Mouse (Mus musculus) lung, postnatal 0 days (tissue): Measurements from ENCODE around the gene Dclk1. TPM values are rescaled to one million over a fixed set of nuclear protein-coding genes. Genes with fewer than 3 reads are reported as not detected.

Experiments
- ATAC-seq: fragments of 200-750 bp; cut with Nextera tagmentation; 2 replicates; pipeline ENCODE4 v1.8.0; 2017; ENCODE audit warnings: moderate library complexity
- DNase-seq: peaks from one replicate; pipeline ENCODE4 v3.0.0-alpha.2; 2016; ENCODE audit warnings: low spot score
- H3K27ac ChIP-seq: fragments of 300-500 bp; sonication (generic); 2 replicates; pipeline ENCODE4 v1.5.1; 2014; ENCODE audit warnings: antibody characterized with exemption, mild to moderate bottlenecking, low read length, mixed read lengths
- H3K27me3 ChIP-seq: fragments of 300-500 bp; sonication (generic); replicated peaks from 2 replicates; pipeline ENCODE4 v1.6.1; 2014; ENCODE audit warnings: low read length, mixed read lengths; ENCODE audit not compliant: insufficient read depth
- H3K36me3 ChIP-seq: fragments of 300-500 bp; sonication (generic); 2 replicates; pipeline ENCODE4 v1.6.1; 2014; ENCODE audit warnings: low read length, mixed read lengths; ENCODE audit not compliant: insufficient read depth
- H3K4me1 ChIP-seq: fragments of 300-500 bp; sonication (generic); 2 replicates; pipeline ENCODE4 v1.6.1; 2014; ENCODE audit warnings: antibody characterized with exemption, low read depth, low read length, mixed read lengths; ENCODE audit not compliant: insufficient read depth
- H3K4me2 ChIP-seq: fragments of 300-500 bp; sonication (generic); replicated peaks from 2 replicates; pipeline ENCODE4 v1.6.1; 2014; ENCODE audit warnings: low read depth, mild to moderate bottlenecking, low read length, moderate library complexity, mixed read lengths
- H3K4me3 ChIP-seq: fragments of 300-500 bp; sonication (generic); 2 replicates; pipeline ENCODE4 v1.5.1; 2014; ENCODE audit warnings: low read depth, low read length
- H3K9ac ChIP-seq: fragments of 300-500 bp; sonication (generic); replicated peaks from 2 replicates; pipeline ENCODE4 v1.6.1; 2014; ENCODE audit warnings: low read depth, mild to moderate bottlenecking
- H3K9me3 ChIP-seq: fragments of 300-500 bp; sonication (generic); 2 replicates; pipeline ENCODE4 v1.6.1; 2016; ENCODE audit warnings: low read length, mixed read lengths
- CTCF ChIP-seq: IDR thresholded peaks from 2 replicates; pipeline ENCODE4 v1.5.1; 2016; ENCODE audit warnings: antibody characterized with exemption, mild to moderate bottlenecking
- EP300 ChIP-seq: IDR thresholded peaks from 2 replicates; pipeline ENCODE4 v1.6.1; 2016; ENCODE audit warnings: antibody characterized with exemption, mild to moderate bottlenecking, control low read depth
- WGBS: fragments of 180-500 bp; shearing (Covaris S2); extraction: QIAGEN DNeasy Blood & Tissue Kit; methylation state at CpG from one replicate; pipeline ENCODE4 v1.1.7; 2014; 5-methylcytosine and 5-hydroxymethylcytosine counted together
- polyA plus RNA-seq: library from polyadenylated mRNA; unstranded; fragments of >200 nt; fragmentation: Nextera tagmentation; extraction: Ambion mirVana; gene quantifications from 2 replicates; pipeline ENCODE4 v1.2.1, GENCODE M21; 2015

Gene Dclk1
- polyA plus RNA-seq, 1 experiment from 2014 or later, result 3.1 TPM

DNA sequence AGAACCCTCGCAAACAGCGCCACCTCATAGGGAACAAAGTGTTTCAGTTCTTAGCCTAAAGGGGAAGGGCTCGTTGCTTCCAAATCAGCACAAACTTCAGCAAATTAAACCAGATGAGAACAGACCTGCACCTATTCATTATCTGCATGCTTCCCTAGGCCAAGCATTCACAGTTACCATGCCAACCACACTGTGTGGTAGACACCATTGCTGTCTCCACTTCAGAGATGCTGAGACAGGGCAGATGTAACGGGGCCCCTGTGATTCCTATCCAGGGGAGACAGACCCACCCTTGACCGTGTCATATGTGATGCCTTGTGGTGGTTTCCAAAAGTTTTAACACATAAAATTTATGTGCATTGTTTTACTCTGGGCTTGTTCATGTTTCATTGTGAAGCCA is 28.8 kb downstream of the Dclk1 start:
- DNase-seq, result no peak
- H3K27me3 ChIP-seq, result no peaks in the 10 kb centered on the region
- H3K9me3 ChIP-seq, result no peaks in the 10 kb centered on the region
- WGBS, result 76% methylated on average over 5 of the region's 5 CpGs
- ATAC-seq, result no peak
- no peak overlapping the region for H3K4me3 ChIP-seq
- no peaks in the 10 kb centered on the region for H3K4me1 ChIP-seq
- no peaks in the 10 kb centered on the region for H3K36me3 ChIP-seq
- H3K27ac ChIP-seq, result no peak overlapping the region
- no peak for TF ChIP-seq EP300
- no peak for TF ChIP-seq CTCF
- H3K9ac ChIP-seq, result no peak overlapping the region
- H3K4me2 ChIP-seq, result no peak overlapping the region

DNA sequence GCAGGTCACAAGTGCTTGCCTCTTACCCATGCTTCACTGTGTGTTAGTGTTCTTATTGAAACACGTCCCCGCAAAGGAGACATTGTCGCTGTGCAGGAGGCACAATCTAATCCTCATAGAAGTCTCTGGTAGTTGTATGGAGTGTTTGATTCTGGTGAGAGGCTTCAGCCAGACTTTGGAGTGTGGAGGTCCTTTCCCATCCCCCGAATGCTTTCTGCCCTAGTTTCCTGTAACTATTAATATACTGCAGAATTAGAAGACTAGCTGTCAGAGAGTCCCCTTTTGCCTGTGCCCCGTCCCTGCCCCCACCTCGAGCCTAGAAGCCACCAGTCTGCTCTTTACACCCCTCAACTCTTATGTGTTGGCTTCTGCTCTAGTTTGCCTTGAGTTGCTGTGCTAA is 30.4 kb downstream of the Dclk1 start:
- DNase-seq (no peak), ATAC-seq (no peak)
- Histone ChIP-seq H3K9me3 (no peaks in the 10 kb centered on the region), H3K9ac (no peak overlapping the region), H3K4me2 (no peak overlapping the region), H3K4me1 (no peaks in the 10 kb centered on the region), H3K4me3 (no peak overlapping the region), H3K27ac (no peak overlapping the region), H3K36me3 (no peaks in the 10 kb centered on the region), H3K27me3 (no peaks in the 10 kb centered on the region)
- WGBS, result 69% methylated on average over 6 of the region's 6 CpGs
- TF ChIP-seq EP300 (no peak), CTCF (no peak)

DNA sequence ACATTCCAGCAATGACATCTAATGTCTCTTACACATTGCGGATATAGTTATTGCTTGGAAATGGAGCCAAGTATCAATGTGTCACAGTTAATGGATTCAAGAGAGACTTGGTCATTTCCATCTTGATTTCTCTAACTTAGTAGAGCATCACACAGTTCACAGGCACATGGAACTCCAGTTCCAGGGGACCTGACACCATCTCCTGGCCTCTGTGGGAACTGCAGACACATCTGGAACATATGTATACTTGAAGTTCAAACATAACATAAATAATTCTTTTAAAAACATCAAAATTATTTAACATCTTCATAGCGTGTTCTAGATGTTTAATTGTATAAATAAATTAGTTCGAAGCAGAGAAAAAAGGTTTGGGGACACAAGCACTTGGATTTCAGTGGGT is 34.3 kb downstream of the Dclk1 start:
- no peaks in the 10 kb centered on the region for H3K4me1 ChIP-seq
- ATAC-seq (no peak), DNase-seq (no peak)
- no peak overlapping the region for H3K4me2 ChIP-seq
- no peaks in the 10 kb centered on the region for H3K9me3 ChIP-seq
- no peak overlapping the region for H3K4me3 ChIP-seq
- H3K27ac ChIP-seq, result no peak overlapping the region
- 82% methylated on average over 3 of the region's 3 CpGs for WGBS
- H3K9ac ChIP-seq, result no peak overlapping the region
- H3K27me3 ChIP-seq, result no peaks in the 10 kb centered on the region
- TF ChIP-seq EP300, result no peak
- no peak for TF ChIP-seq CTCF
- no peaks in the 10 kb centered on the region for H3K36me3 ChIP-seq

DNA sequence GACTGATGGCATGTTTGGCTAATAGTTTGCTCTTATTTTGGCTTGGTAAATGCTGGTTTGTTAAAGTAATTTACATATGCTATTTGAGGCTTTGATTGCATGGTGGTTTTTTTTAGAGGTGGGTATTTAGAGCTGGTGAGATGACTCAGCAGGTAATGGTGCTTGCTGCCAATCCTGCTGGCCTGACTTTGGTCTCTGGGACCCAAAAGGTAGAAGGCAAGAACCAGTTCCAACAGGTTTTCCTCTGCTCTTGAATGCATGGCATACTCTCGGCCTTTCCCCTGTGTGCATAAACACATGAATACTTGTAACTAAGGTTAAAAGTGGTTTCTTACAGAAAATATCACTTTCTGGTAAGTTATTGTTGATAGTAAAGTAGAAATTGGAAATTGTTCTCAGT is 34.7 kb downstream of the Dclk1 start:
- no peak overlapping the region for H3K9ac ChIP-seq
- 83% methylated on average over 1 of the region's 1 CpGs for WGBS
- no peak overlapping the region for H3K27ac ChIP-seq
- ATAC-seq, result no peak
- H3K4me2 ChIP-seq, result no peak overlapping the region
- no peaks in the 10 kb centered on the region for H3K4me1 ChIP-seq
- H3K27me3 ChIP-seq, result no peaks in the 10 kb centered on the region
- TF ChIP-seq CTCF (no peak), EP300 (no peak)
- no peak overlapping the region for H3K4me3 ChIP-seq
- DNase-seq, result no peak
- no peaks in the 10 kb centered on the region for H3K36me3 ChIP-seq
- H3K9me3 ChIP-seq, result no peaks in the 10 kb centered on the region

DNA sequence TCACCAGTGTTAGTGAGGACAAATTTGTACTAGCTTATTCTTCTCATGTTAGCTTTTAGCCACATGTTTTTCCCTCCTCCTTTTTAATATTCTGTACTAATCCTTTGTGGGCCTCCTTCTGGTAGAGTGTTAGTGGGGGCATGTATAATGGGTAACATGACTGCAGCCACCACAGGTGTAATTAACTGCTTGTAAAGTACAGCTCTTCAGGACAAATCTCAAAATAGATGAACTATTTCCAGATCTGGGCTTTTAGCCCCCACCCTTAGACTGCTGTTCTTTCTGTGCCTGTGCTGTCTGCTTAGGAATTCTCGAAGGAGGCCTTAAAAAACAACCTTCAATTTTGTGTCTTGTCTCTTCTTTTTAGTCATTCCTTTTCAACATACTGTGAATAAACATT is 35.7 kb downstream of the Dclk1 start:
- Histone ChIP-seq H3K36me3 (no peaks in the 10 kb centered on the region), H3K9ac (no peak overlapping the region), H3K4me2 (no peak overlapping the region), H3K27me3 (no peaks in the 10 kb centered on the region), H3K4me3 (no peak overlapping the region), H3K9me3 (no peaks in the 10 kb centered on the region), H3K27ac (no peak overlapping the region), H3K4me1 (no peaks in the 10 kb centered on the region)
- TF ChIP-seq EP300 (no peak), CTCF (no peak)
- DNase-seq (no peak), ATAC-seq (no peak)
- 63% methylated on average over 1 of the region's 1 CpGs for WGBS

DNA sequence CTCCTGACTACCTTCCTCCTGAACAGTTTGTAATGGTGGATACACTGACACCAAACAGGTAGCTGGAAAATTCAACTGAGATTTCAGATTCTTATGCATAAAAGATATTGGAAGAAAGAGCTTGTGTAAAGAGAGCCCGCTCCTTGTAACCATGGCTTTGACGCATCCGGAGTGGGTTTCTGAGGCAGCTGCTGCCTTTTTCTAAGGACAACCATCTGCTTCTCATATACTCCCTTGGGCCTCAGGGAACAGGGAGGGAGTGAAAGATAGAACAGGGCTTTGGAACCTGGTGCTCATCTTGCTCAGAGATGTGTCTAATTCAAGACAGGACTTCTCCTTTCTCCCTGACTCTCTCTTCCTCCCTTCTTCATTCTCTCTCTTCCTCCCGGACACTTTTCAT is 37.8 kb downstream of the Dclk1 start:
- Histone ChIP-seq H3K4me1 (no peaks in the 10 kb centered on the region), H3K27me3 (no peaks in the 10 kb centered on the region), H3K9me3 (no peaks in the 10 kb centered on the region), H3K27ac (no peak overlapping the region), H3K4me2 (no peak overlapping the region), H3K36me3 (no peaks in the 10 kb centered on the region), H3K4me3 (no peak overlapping the region), H3K9ac (no peak overlapping the region)
- WGBS, result 91% methylated on average over 4 of the region's 4 CpGs
- no peak for ATAC-seq
- no peak for TF ChIP-seq EP300
- TF ChIP-seq CTCF, result no peak
- DNase-seq, result no peak

DNA sequence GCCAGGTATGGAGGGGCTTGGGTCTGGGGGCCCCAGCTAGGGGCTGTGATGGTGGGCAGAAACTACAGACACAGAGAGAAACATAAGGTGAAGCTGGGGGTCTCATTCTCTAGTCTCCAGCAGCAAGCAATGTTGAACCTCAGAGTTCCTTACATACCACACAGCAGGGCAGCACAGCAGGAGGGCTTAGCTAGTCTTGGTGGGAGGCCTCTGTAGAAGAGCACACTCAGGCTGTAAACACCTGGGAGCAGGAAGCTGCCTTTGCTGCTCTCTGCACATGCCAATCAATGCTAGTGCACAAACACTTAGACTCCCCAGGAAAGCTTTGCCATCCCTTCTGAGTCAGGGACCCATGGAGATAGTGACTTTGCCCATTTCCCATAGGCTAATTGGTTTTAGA is 38.3 kb downstream of the Dclk1 start:
- Histone ChIP-seq H3K4me1 (no peaks in the 10 kb centered on the region), H3K9me3 (no peaks in the 10 kb centered on the region), H3K4me2 (no peak overlapping the region), H3K27me3 (no peaks in the 10 kb centered on the region), H3K9ac (no peak overlapping the region), H3K27ac (no peak overlapping the region), H3K4me3 (no peak overlapping the region), H3K36me3 (no peaks in the 10 kb centered on the region)
- TF ChIP-seq CTCF, result no peak
- ATAC-seq (no peak), DNase-seq (no peak)
